Mouse (Mus musculus): ENCODE measurements around the gene Nr1d1. TPM values are rescaled to one million over a fixed set of nuclear protein-coding genes. Genes with fewer than 3 reads are reported as not detected.

Nr1d1 gene
- polyA plus RNA-seq, 1 experiment = 156 TPM

GRCm38 (mm10) chr11:98748506-98749416 is 26.4 kb downstream of the Nr1d1 start:
- TF ChIP-seq CTCF (IDR thresholded peaks at IDR 0.05; ENCODE audit: extremely low read depth, insufficient read depth, low read length) (no peak), POLR2A (IDR thresholded peaks at IDR 0.05; ENCODE audit: extremely low read depth, insufficient read depth, low read length) (no peak)
- peak overlapping the region; percentile 88 for H3K27ac ChIP-seq (ENCODE audit: insufficient read depth, low read length)
- peak overlapping the region; percentile 13 for H3K4me3 ChIP-seq (ENCODE audit: insufficient read depth, low read length)
- H3K4me1 ChIP-seq (ENCODE audit: control insufficient read depth, insufficient read depth, low read length) = peaks cover 37% of the 10 kb centered on the region

DNA sequence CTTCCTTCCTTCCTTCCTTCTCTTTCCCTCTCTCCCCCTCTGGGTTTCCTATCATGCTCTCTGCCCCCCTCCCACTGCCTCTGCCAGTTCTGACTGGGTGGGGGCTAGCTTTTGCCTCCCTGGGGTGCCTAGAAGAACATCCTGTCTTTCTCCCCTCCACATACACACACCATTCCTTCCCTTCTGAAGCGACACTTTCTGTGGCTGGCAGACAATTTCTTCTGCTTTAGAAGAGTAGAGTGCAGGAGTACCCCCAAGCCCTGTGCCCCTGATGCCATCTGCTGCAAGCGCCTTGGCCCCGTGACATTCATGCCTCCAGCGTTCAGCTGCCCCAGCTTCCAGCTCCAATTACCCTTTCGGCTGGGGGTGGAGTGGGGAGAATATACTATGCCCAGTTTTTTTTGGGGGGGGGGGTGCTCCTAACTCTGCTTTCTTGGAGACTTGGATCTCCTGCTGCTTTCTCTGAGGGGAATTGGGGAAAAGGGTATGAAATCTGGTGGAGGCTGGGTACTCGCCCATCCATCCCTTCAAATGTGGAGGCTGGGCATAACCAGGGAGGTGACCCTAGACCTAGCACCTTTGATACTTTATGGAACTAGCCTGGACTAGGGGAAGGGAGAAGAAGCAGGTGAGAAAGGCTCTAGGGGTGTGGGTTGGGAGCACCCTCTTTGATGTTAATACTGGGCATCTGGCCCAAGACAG is 27.2 kb downstream of the Nr1d1 start:
- Histone ChIP-seq H3K27ac (ENCODE audit: insufficient read depth, low read length) (peak overlapping the region; percentile 88), H3K4me1 (ENCODE audit: control insufficient read depth, insufficient read depth, low read length) (peaks cover 33% of the 10 kb centered on the region), H3K4me3 (ENCODE audit: insufficient read depth, low read length) (peak overlapping the region; percentile 13)
- TF ChIP-seq CTCF (IDR thresholded peaks at IDR 0.05; ENCODE audit: extremely low read depth, insufficient read depth, low read length) (no peak), POLR2A (IDR thresholded peaks at IDR 0.05; ENCODE audit: extremely low read depth, insufficient read depth, low read length) (0 out of 2 replicates have a peak, but pooled peaks have one; percentile 22)

GRCm38 (mm10) chr11:98746855-98747693 is 28.1 kb downstream of the Nr1d1 start:
- Histone ChIP-seq H3K4me3 (ENCODE audit: insufficient read depth, low read length) (no peak overlapping the region; the same call in 1 of the 2 replicates), H3K27ac (ENCODE audit: insufficient read depth, low read length) (peak overlapping the region; percentile 74), H3K4me1 (ENCODE audit: control insufficient read depth, insufficient read depth, low read length) (peaks cover 27% of the 10 kb centered on the region)
- TF ChIP-seq CTCF (IDR thresholded peaks at IDR 0.05; ENCODE audit: extremely low read depth, insufficient read depth, low read length) (no peak), POLR2A (IDR thresholded peaks at IDR 0.05; ENCODE audit: extremely low read depth, insufficient read depth, low read length) (0 out of 2 replicates have a peak, but pooled peaks have one; percentile 19)

- TF ChIP-seq CTCF (IDR thresholded peaks at IDR 0.05; ENCODE audit: extremely low read depth, insufficient read depth, low read length) = no peak
- Histone ChIP-seq H3K4me3 (ENCODE audit: insufficient read depth, low read length) (no peak overlapping the region), H3K27ac (ENCODE audit: insufficient read depth, low read length) (peak overlapping the region; percentile 74), H3K4me1 (ENCODE audit: control insufficient read depth, insufficient read depth, low read length) (peaks cover 24% of the 10 kb centered on the region)
Measured at GRCm38 (mm10) chr11:98745932-98746853, 28.9 kb downstream of the Nr1d1 start.

- H3K4me1 ChIP-seq (ENCODE audit: control insufficient read depth, insufficient read depth, low read length) = peaks cover 17% of the 10 kb centered on the region
- H3K27ac ChIP-seq (ENCODE audit: insufficient read depth, low read length) = peak overlapping the region; percentile 49
- peak overlapping the region; percentile 55 for H3K4me3 ChIP-seq (ENCODE audit: insufficient read depth, low read length)
- TF ChIP-seq CTCF (IDR thresholded peaks at IDR 0.05; ENCODE audit: extremely low read depth, insufficient read depth, low read length) = no peak
- no peak for TF ChIP-seq POLR2A (IDR thresholded peaks at IDR 0.05; ENCODE audit: extremely low read depth, insufficient read depth, low read length)
Measured at GRCm38 (mm10) chr11:98744456-98745019, 30.6 kb downstream of the Nr1d1 start.

- Histone ChIP-seq H3K4me3 (ENCODE audit: insufficient read depth, low read length) (peak overlapping the region; percentile 55), H3K4me1 (ENCODE audit: control insufficient read depth, insufficient read depth, low read length) (peaks cover 14% of the 10 kb centered on the region), H3K27ac (ENCODE audit: insufficient read depth, low read length) (peak overlapping the region; percentile 49)
- TF ChIP-seq CTCF (IDR thresholded peaks at IDR 0.05; ENCODE audit: extremely low read depth, insufficient read depth, low read length) = no peak
- TF ChIP-seq POLR2A (IDR thresholded peaks at IDR 0.05; ENCODE audit: extremely low read depth, insufficient read depth, low read length) = no peak
Measured at GRCm38 (mm10) chr11:98743655-98744345, 31.3 kb downstream of the Nr1d1 start.

- Histone ChIP-seq H3K4me3 (ENCODE audit: insufficient read depth, low read length) (peak overlapping the region; percentile 55), H3K27ac (ENCODE audit: insufficient read depth, low read length) (peak overlapping the region; percentile 99), H3K4me1 (ENCODE audit: control insufficient read depth, insufficient read depth, low read length) (peaks cover 9% of the 10 kb centered on the region)
- TF ChIP-seq CTCF (IDR thresholded peaks at IDR 0.05; ENCODE audit: extremely low read depth, insufficient read depth, low read length) (no peak), POLR2A (IDR thresholded peaks at IDR 0.05; ENCODE audit: extremely low read depth, insufficient read depth, low read length) (0 out of 2 replicates have a peak, but pooled peaks have one; percentile 27)
Measured at GRCm38 (mm10) chr11:98742397-98743291, 32.5 kb downstream of the Nr1d1 start.
